Mouse (Mus musculus): ENCODE measurements at regions not wholly inside any gene's neighbourhood (a gene's known extent, or its start where the extent isn't known, plus 50 kb on each side); places are given as distances from the start of the nearest gene placed in this dataset.
"Not testable (repeated sequence)": the region's sequence is repeated elsewhere in the genome, so short reads cannot be mapped to it uniquely, and the experiment has no call there.

DNA sequence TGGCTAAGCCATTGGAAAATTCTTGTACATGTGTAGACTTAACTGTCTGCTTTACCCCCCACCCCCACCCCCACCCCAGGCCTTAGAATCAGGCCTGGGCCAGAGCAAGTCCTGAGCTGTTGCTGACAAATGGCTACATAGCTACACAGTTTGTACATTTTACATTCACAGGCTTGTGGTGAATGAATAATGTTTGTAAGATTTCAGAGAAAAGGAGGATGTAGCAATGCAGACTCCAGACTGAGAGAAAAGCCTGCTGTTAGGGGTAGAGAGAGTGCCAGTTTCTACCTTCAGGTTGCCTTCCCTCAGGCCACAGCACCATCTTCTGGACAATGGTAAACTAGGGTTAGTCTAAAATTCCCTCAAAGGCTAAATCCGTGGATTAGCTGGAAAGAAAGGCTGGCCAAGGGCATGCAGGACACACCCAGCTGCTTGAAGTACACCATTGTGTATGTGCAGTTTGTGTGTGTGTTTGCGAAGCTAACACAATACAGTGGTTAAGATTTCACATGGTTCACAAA is 94.5 kb upstream of the Zfp706 start:
- H3K36me3 ChIP-seq = no peaks in the 10 kb centered on the region
- 59% methylated on average over 2 of the region's 2 CpGs for WGBS
- no peaks in the 10 kb centered on the region for H3K9me3 ChIP-seq (replicated peaks)
- H3K27me3 ChIP-seq (replicated peaks) = no peaks in the 10 kb centered on the region
- H3K4me3 ChIP-seq = no peak overlapping the region
- peaks cover 5% of the 10 kb centered on the region for H3K4me1 ChIP-seq (replicated peaks)
- H3K4me2 ChIP-seq = no peak overlapping the region
- no peak overlapping the region for H3K9ac ChIP-seq
- no peak overlapping the region for H3K27ac ChIP-seq (ENCODE audit: poor library complexity, severe bottlenecking)
- ATAC-seq (ENCODE audit: insufficient number of reproducible peaks, low FRiP score) = no peak

DNA sequence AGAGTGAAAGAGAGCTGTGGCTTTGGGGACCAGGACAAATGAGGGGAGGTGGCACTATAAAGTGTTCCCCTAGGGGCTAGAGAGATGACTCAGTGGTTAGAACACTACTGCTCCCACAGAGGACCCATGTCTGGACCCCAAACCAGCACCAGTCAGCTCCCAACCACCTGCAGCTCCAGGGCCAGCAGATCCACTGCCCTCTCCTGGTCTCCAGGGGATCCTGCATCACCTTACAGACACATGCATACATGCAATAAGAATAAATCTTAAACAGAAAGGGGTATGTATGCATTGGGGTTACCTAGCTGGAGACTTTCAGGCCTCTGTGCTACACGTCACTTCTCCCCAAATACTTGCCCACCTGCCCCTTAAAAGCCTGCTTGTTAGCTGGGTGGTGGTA is 93.8 kb upstream of the Zfp706 start:
- Histone ChIP-seq H3K27me3 (replicated peaks) (no peaks in the 10 kb centered on the region), H3K4me1 (replicated peaks) (peaks cover 5% of the 10 kb centered on the region), H3K9me3 (replicated peaks) (no peaks in the 10 kb centered on the region), H3K36me3 (no peaks in the 10 kb centered on the region), H3K9ac (no peak overlapping the region), H3K27ac (ENCODE audit: poor library complexity, severe bottlenecking) (no peak overlapping the region), H3K4me3 (no peak overlapping the region), H3K4me2 (no peak overlapping the region)
- no peak for ATAC-seq (ENCODE audit: insufficient number of reproducible peaks, low FRiP score)
- 84% methylated on average over 1 of the region's 1 CpGs for WGBS

DNA sequence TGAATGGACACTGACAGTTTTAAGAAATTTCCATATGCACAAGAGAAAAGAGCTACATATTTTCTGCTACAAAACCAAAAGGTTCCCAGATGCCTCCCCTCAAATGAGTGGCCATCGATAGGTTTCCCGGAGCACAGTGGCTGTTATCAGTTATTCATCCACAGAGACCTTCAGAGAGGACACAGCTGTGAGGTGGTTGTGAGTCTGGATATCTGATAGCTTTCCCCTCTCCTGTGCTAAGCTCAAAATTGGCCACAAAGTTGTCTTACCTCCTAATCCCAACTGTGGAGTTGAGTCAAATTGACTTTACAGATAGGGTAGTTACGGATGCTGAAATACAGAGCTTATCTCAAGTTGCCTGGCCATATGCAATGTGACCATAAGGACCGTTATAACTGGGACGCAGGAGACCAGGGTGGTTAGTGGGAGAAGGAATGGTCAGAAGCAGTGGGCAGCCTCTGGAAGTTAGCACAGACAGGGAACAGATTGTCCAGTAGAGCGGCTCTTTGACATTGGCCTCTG is 93.3 kb upstream of the Zfp706 start:
- H3K9ac ChIP-seq = no peak overlapping the region
- peaks cover 5% of the 10 kb centered on the region for H3K4me1 ChIP-seq (replicated peaks)
- H3K4me2 ChIP-seq = no peak overlapping the region
- no peak overlapping the region for H3K27ac ChIP-seq (ENCODE audit: poor library complexity, severe bottlenecking)
- no peaks in the 10 kb centered on the region for H3K9me3 ChIP-seq (replicated peaks)
- 81% methylated on average over 6 of the region's 6 CpGs for WGBS
- no peaks in the 10 kb centered on the region for H3K27me3 ChIP-seq (replicated peaks)
- no peak for ATAC-seq (ENCODE audit: insufficient number of reproducible peaks, low FRiP score)
- no peak overlapping the region for H3K4me3 ChIP-seq
- no peaks in the 10 kb centered on the region for H3K36me3 ChIP-seq

DNA sequence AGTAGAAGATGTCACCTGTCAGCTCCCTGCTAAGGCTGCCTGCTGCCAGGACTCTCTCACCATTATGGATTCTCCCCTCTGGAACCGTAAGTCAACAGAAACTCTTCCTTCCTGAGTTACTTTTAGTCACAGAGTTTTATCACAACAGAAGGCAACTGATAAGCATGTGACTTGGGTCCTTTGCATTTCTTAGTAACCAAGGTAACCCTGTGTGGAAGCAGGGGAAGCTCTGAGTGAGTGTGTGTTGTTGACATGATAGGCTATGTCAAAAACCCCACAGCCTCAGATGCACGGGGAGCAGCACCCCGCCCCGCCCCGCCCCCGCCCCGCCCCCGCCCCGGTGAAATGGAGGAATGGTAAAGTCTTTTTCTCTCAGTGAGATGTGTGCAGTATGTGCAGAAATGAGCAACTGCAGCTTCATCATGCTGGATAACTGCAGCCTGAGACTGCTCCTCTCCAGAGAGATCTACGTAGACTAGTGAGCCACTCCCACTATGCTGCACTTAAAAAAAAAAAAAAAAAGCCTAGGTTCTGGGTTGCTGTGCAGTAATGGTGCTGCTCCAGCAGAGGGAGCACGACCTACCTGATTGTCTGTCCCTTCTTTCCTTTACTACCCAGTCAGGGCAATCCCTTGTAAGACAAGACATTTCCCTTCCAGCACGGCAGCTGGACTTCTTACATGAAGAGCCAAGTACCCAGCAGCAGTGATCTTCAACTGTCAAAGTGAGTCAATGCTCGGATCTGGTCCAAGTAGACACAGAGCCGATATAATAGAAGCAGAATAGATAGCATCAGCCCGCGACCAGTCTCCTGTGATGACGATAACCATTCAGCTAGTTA is 92.6 kb upstream of the Zfp706 start:
- H3K9ac ChIP-seq = no peak overlapping the region
- H3K4me2 ChIP-seq = peak overlapping the region; percentile 67
- H3K27me3 ChIP-seq (replicated peaks) = no peaks in the 10 kb centered on the region
- no peak overlapping the region for H3K27ac ChIP-seq (ENCODE audit: poor library complexity, severe bottlenecking)
- ATAC-seq (ENCODE audit: insufficient number of reproducible peaks, low FRiP score) = peak; percentile 72
- H3K9me3 ChIP-seq (replicated peaks) = no peaks in the 10 kb centered on the region
- H3K4me1 ChIP-seq (replicated peaks) = peaks cover 5% of the 10 kb centered on the region
- 32% methylated on average over 17 of the region's 17 CpGs for WGBS
- H3K36me3 ChIP-seq = no peaks in the 10 kb centered on the region
- peak overlapping the region; percentile 43 for H3K4me3 ChIP-seq

DNA sequence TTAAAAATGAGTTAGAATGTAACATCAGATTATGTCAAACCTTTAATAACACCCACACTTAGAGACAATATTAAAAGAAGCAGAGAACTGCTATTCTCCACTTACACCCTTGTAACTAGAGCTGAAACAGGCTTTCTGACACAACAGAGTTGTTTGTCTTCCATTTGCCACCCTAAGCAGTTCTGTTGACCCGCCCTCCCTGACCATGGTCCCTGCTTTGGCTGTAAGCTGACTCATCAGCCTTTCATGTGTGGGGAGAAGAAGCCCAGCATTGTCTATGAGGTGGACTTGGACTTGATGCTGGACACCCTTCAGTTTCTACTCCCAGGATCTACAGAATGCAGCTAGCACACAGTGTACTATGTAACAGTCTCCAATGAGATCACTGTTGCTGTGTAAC is 91.6 kb upstream of the Zfp706 start:
- WGBS = 87% methylated on average over 1 of the region's 1 CpGs
- no peak overlapping the region for H3K27ac ChIP-seq (ENCODE audit: poor library complexity, severe bottlenecking)
- no peaks in the 10 kb centered on the region for H3K27me3 ChIP-seq (replicated peaks)
- H3K36me3 ChIP-seq = no peaks in the 10 kb centered on the region
- no peak for ATAC-seq (ENCODE audit: insufficient number of reproducible peaks, low FRiP score)
- H3K4me2 ChIP-seq = no peak overlapping the region
- H3K9ac ChIP-seq = no peak overlapping the region
- peaks cover 5% of the 10 kb centered on the region for H3K4me1 ChIP-seq (replicated peaks)
- no peak overlapping the region for H3K4me3 ChIP-seq
- no peaks in the 10 kb centered on the region for H3K9me3 ChIP-seq (replicated peaks)

DNA sequence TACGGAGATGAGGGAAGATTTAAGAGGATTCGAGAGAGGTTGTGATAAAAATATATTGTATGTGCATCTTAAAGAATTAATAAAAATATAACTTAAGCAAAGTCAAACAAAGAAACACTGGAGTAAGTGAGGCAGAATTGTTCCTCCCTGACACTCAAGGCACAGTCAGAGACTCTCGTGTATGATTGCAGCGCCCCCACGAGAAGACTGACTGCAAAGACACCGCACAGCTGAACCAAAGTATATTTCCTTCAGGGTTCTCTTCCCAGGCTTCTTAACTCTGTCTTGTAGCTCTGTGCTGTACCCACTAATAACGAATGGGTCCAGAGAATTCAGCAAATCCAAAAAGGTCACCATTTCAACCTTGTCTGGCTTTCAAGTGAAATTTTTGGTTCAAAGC is 89.9 kb upstream of the Zfp706 start:
- WGBS = 87% methylated on average over 7 of the region's 7 CpGs
- peaks cover 5% of the 10 kb centered on the region for H3K4me1 ChIP-seq (replicated peaks)
- H3K9me3 ChIP-seq (replicated peaks) = no peaks in the 10 kb centered on the region
- H3K4me2 ChIP-seq = no peak overlapping the region
- H3K9ac ChIP-seq = no peak overlapping the region
- H3K27me3 ChIP-seq (replicated peaks) = no peaks in the 10 kb centered on the region
- H3K36me3 ChIP-seq = no peaks in the 10 kb centered on the region
- H3K27ac ChIP-seq (ENCODE audit: poor library complexity, severe bottlenecking) = no peak overlapping the region
- no peak for ATAC-seq (ENCODE audit: insufficient number of reproducible peaks, low FRiP score)
- no peak overlapping the region for H3K4me3 ChIP-seq

DNA sequence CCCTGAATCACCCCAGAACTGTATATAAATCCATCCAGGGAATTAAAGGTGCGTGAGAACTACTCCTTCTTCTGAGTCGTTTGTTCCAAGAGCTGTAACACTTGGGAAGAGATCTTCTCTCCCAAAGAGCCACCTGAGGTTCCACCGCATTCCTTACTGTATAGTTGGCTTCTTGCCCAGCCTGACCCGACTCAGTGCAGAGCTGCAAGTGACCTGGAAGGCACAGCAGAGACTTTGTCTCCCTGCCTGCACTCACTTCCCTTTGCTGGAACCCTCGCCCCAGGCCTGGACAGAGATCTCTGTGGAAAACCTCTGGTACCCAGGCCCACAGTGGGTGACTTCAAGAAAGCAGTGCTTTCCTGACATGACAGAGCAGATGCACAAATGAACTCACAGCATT is 83.6 kb upstream of the Zfp706 start:
- not testable (repeated sequence) for H3K27me3 ChIP-seq (replicated peaks); H3K4me2 ChIP-seq; H3K27ac ChIP-seq (ENCODE audit: poor library complexity, severe bottlenecking); H3K36me3 ChIP-seq; H3K4me3 ChIP-seq; ATAC-seq (ENCODE audit: insufficient number of reproducible peaks, low FRiP score); H3K9me3 ChIP-seq (replicated peaks); H3K9ac ChIP-seq; H3K4me1 ChIP-seq (replicated peaks)
- WGBS = 63% methylated on average over 5 of the region's 5 CpGs

DNA sequence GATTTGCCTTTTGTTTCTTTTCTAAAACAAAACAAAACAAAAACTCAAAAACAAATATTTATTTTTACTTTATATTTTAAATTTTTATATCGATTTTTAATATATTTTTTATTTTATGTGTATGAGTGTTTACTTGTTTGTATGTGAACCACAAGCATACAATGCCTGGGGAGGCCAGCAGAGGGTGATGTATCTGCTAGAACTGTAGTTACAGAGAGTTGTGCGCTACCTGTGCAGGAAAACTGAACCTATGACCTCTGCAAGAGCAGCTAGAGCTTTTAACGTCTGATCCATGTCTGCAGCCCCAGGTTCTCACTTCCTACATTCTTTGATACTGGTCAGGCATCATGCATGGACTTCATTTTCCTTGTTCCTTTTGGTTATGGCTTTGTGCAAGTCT is 76.2 kb upstream of the Zfp706 start:
- Histone ChIP-seq H3K4me2 (no peak overlapping the region), H3K9ac (no peak overlapping the region), H3K4me1 (replicated peaks) (no peaks in the 10 kb centered on the region), H3K27me3 (replicated peaks) (no peaks in the 10 kb centered on the region), H3K4me3 (no peak overlapping the region), H3K9me3 (replicated peaks) (peaks cover 10% of the 10 kb centered on the region; the same call in 1 of the 2 replicates), H3K36me3 (no peaks in the 10 kb centered on the region), H3K27ac (ENCODE audit: poor library complexity, severe bottlenecking) (no peak overlapping the region)
- no peak for ATAC-seq (ENCODE audit: insufficient number of reproducible peaks, low FRiP score)
- 73% methylated on average over 3 of the region's 3 CpGs for whole genome bisulfite sequencing

DNA sequence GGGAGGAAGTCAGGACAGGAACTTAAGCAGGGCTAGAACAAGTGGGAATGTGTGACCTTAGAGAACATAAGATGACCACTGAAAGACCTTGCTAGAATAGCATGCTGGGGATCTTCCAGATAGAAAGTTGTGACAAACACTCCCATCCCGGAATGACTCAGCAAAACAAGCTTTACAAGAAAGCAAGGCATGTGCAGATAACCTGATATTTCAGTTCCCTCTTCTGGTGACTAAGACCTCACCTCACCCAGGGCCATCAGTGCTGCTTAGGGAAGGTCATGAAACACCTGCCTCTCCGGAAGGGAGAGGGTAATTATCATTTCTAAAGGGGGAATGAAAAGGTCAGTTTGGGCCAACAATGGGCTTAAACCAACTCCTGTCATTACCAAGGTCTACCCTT is 74.3 kb upstream of the Zfp706 start:
- no peak for ATAC-seq (ENCODE audit: insufficient number of reproducible peaks, low FRiP score)
- WGBS = 69% methylated on average over 2 of the region's 2 CpGs
- Histone ChIP-seq H3K27ac (ENCODE audit: poor library complexity, severe bottlenecking) (no peak overlapping the region), H3K36me3 (no peaks in the 10 kb centered on the region), H3K27me3 (replicated peaks) (no peaks in the 10 kb centered on the region), H3K9me3 (replicated peaks) (0 out of 2 replicates have a peak, but pooled peaks cover 2% of the 10 kb centered on the region), H3K4me2 (no peak overlapping the region), H3K9ac (no peak overlapping the region), H3K4me1 (replicated peaks) (no peaks in the 10 kb centered on the region), H3K4me3 (no peak overlapping the region)

DNA sequence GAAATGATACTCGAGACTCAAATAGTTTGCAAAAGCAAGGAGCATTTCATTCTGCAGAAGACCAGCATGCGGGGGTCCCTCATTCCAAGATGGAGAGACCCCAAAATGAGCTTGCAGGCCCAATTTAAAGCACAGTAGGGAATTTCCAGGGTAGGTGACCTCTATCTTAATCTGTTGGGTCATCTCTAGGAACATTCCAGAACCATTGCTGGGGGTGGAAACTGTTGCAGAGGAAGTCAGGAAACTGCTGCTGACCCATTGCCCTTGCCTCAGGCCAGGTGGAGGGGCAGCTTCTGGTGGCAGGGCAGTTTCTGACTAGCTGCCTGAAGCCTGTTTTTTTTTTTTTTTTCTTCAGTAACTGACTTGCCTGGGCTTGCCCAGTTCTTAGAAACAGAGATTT is 73.4 kb upstream of the Zfp706 start:
- no peak overlapping the region for H3K4me3 ChIP-seq
- H3K27me3 ChIP-seq (replicated peaks) = no peaks in the 10 kb centered on the region
- H3K9me3 ChIP-seq (replicated peaks) = 0 out of 2 replicates have a peak, but pooled peaks cover 2% of the 10 kb centered on the region
- WGBS = 76% methylated on average over 2 of the region's 2 CpGs
- H3K4me1 ChIP-seq (replicated peaks) = no peaks in the 10 kb centered on the region
- no peak for ATAC-seq (ENCODE audit: insufficient number of reproducible peaks, low FRiP score)
- H3K27ac ChIP-seq (ENCODE audit: poor library complexity, severe bottlenecking) = no peak overlapping the region
- H3K36me3 ChIP-seq = no peaks in the 10 kb centered on the region
- no peak overlapping the region for H3K9ac ChIP-seq
- H3K4me2 ChIP-seq = no peak overlapping the region

DNA sequence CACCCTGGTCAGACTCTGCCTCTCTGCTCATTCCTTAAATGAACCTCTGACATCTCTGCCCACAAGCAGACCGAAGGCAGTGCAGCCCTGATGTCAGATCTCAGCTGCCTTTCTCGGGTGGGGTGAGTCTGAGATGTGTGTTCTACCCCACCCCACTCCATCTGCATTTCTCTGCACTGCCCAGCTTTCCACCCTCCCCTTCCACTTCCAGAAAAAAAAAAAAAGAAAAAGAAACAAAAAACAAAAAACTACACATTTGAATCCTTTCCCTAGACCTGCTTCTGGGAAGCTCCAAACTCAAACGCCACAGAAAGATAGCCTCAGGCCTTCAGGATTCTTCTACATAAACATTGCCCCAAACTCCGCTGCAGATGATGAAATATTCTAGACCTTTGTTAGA is 72.8 kb upstream of the Zfp706 start:
- Histone ChIP-seq H3K9me3 (replicated peaks) (0 out of 2 replicates have a peak, but pooled peaks cover 2% of the 10 kb centered on the region), H3K27me3 (replicated peaks) (no peaks in the 10 kb centered on the region), H3K4me3 (no peak overlapping the region), H3K36me3 (no peaks in the 10 kb centered on the region), H3K9ac (no peak overlapping the region), H3K27ac (ENCODE audit: poor library complexity, severe bottlenecking) (no peak overlapping the region), H3K4me1 (replicated peaks) (no peaks in the 10 kb centered on the region), H3K4me2 (no peak overlapping the region)
- ATAC-seq (ENCODE audit: insufficient number of reproducible peaks, low FRiP score) = no peak
- WGBS = 89% methylated on average over 4 of the region's 4 CpGs
